Mouse (Mus musculus) liver, embryonic 11.5 days (tissue): ENCODE measurements around the gene Gm27021. TPM values are rescaled to one million over a fixed set of nuclear protein-coding genes. Genes with fewer than 3 reads are reported as not detected.
A peak's percentile ranks its signal among the peaks of the same experiment; 100 is the strongest.

Experiments used
- ATAC-seq: fragments of 200-750 bp; cut with Nextera tagmentation; replicated peaks from 2 replicates; pipeline ENCODE4 v1.8.0; 2017; ENCODE audit warnings: moderate number of reproducible peaks, mild to moderate bottlenecking, moderate TSS enrichment, moderate library complexity; ENCODE audit not compliant: low FRiP score
- DNase-seq: peaks from one replicate; pipeline ENCODE4 v3.0.0-alpha.2; 2017; ENCODE audit warnings: low spot score
- H3K27ac ChIP-seq: fragments of 300-500 bp; sonication (generic); 2 replicates; pipeline ENCODE4 v1.5.1; 2014; ENCODE audit warnings: mild to moderate bottlenecking, low read depth, low read length, control low read depth
- H3K27me3 ChIP-seq: fragments of 300-500 bp; sonication (generic); replicated peaks from 2 replicates; pipeline ENCODE4 v1.6.1; 2014; ENCODE audit warnings: low read length, mixed read lengths; ENCODE audit not compliant: control insufficient read depth, insufficient read depth
- H3K36me3 ChIP-seq: fragments of 300-500 bp; sonication (generic); 2 replicates; pipeline ENCODE4 v1.6.1; 2014; ENCODE audit warnings: mild to moderate bottlenecking, low read length, moderate library complexity, mixed read lengths; ENCODE audit not compliant: control insufficient read depth, insufficient read depth
- H3K4me1 ChIP-seq: fragments of 300-500 bp; sonication (generic); replicated peaks from 2 replicates; pipeline ENCODE4 v1.6.1; 2014; ENCODE audit warnings: low read length, mixed read lengths; ENCODE audit not compliant: control insufficient read depth, insufficient read depth
- H3K4me2 ChIP-seq: fragments of 300-500 bp; sonication (generic); 2 replicates; pipeline ENCODE4 v1.6.1; 2014; ENCODE audit warnings: mild to moderate bottlenecking, control low read depth, moderate library complexity
- H3K4me3 ChIP-seq: fragments of 300-500 bp; sonication (generic); 2 replicates; pipeline ENCODE4 v1.5.1; 2014; ENCODE audit warnings: low read depth, low read length, control low read depth
- H3K9ac ChIP-seq: fragments of 300-500 bp; sonication (generic); 2 replicates; pipeline ENCODE4 v1.6.1; 2014; ENCODE audit warnings: low read depth, low read length, control low read depth
- H3K9me3 ChIP-seq: fragments of 300-500 bp; sonication (generic); 2 replicates; pipeline ENCODE4 v1.6.1; 2016; ENCODE audit warnings: low read length, inconsistent platforms, mixed read lengths; ENCODE audit not compliant: control insufficient read depth
- WGBS: fragments of 180-500 bp; shearing (Covaris S2); extraction: QIAGEN DNeasy Blood & Tissue Kit; methylation state at CpG from one replicate; pipeline ENCODE4 v1.1.7; 2014; 5-methylcytosine and 5-hydroxymethylcytosine counted together
- polyA plus RNA-seq: library from polyadenylated mRNA; unstranded; fragments of >200 nt; fragmentation: Nextera tagmentation; extraction: Ambion mirVana; gene quantifications from 2 replicates; pipeline ENCODE4 v1.2.1, GENCODE M21; 2014

Gene Gm27021
- polyA plus RNA-seq, 1 experiment from 2014 or later: 0.69 TPM

- Histone ChIP-seq H3K4me3 (no peak overlapping the region), H3K9ac (no peak overlapping the region), H3K9me3 (no peaks in the 10 kb centered on the region), H3K4me1 (peaks cover 3% of the 10 kb centered on the region; the same call in 1 of the 2 replicates), H3K27me3 (no peaks in the 10 kb centered on the region; the same call in 1 of the 2 replicates), H3K36me3 (no peaks in the 10 kb centered on the region), H3K27ac (no peak overlapping the region), H3K4me2 (no peak overlapping the region)
- ATAC-seq (no peak), DNase-seq (no peak)
- WGBS: 21% methylated on average over 8 of the region's 8 CpGs
Measured at GRCm38 (mm10) chr8:120641245-120641644, 26.6 kb downstream of the Gm27021 start.

GRCm38 (mm10) chr8:120634329-120634839 lies 33.5 kb downstream of the Gm27021 start:
- Histone ChIP-seq H3K27me3 (peaks cover 49% of the 10 kb centered on the region), H3K4me3 (peak overlapping the region; percentile 56)

GRCm38 (mm10) chr8:120633665-120634271 lies 34.1 kb downstream of the Gm27021 start:
- WGBS: 2% methylated on average over 43 of the region's 44 CpGs

More at GRCm38 (mm10) chr8:120634329-120634839, 33.5 kb downstream of the Gm27021 start:
- H3K9me3 ChIP-seq: peaks cover 2% of the 10 kb centered on the region; the same call in 1 of the 2 replicates
- peak overlapping the region; percentile 99 for H3K4me2 ChIP-seq
- under 1% methylated on average over 41 of the region's 42 CpGs for WGBS
- ATAC-seq (peak; percentile 73), DNase-seq (peak; percentile 63)
- peak overlapping the region; percentile 50 for H3K9ac ChIP-seq
- H3K27ac ChIP-seq: no peak overlapping the region
- H3K36me3 ChIP-seq: no peaks in the 10 kb centered on the region
- peaks cover 8% of the 10 kb centered on the region for H3K4me1 ChIP-seq

GRCm38 (mm10) chr8:120632969-120633664 lies 34.8 kb downstream of the Gm27021 start:
- 44% methylated on average over 17 of the region's 17 CpGs for WGBS
- H3K4me2 ChIP-seq: peak overlapping the region; percentile 99
- H3K36me3 ChIP-seq: no peaks in the 10 kb centered on the region
- H3K27ac ChIP-seq: no peak overlapping the region
- no peak overlapping the region; the same call in 1 of the 2 replicates for H3K9ac ChIP-seq
- H3K9me3 ChIP-seq: peaks cover 2% of the 10 kb centered on the region; the same call in 1 of the 2 replicates
- H3K4me3 ChIP-seq: peak overlapping the region; percentile 56
- peaks cover 49% of the 10 kb centered on the region for H3K27me3 ChIP-seq
- ATAC-seq: no peak
- H3K4me1 ChIP-seq: peaks cover 8% of the 10 kb centered on the region
- DNase-seq: no peak

More at GRCm38 (mm10) chr8:120633665-120634271, 34.1 kb downstream of the Gm27021 start:
- Histone ChIP-seq H3K27me3 (peaks cover 49% of the 10 kb centered on the region), H3K4me1 (peaks cover 8% of the 10 kb centered on the region), H3K9me3 (peaks cover 2% of the 10 kb centered on the region; the same call in 1 of the 2 replicates), H3K27ac (no peak overlapping the region), H3K36me3 (no peaks in the 10 kb centered on the region), H3K9ac (peak overlapping the region; percentile 50), H3K4me3 (peak overlapping the region; percentile 56), H3K4me2 (peak overlapping the region; percentile 99)
- peak; percentile 46 for DNase-seq
- peak; percentile 30; the same call in 1 of the 2 replicates for ATAC-seq

- Histone ChIP-seq H3K27me3 (peaks cover 49% of the 10 kb centered on the region), H3K4me3 (no peak overlapping the region), H3K27ac (no peak overlapping the region; the same call in 1 of the 2 replicates), H3K9me3 (peaks cover 2% of the 10 kb centered on the region; the same call in 1 of the 2 replicates), H3K4me1 (peaks cover 8% of the 10 kb centered on the region), H3K9ac (no peak overlapping the region), H3K4me2 (no peak overlapping the region), H3K36me3 (no peaks in the 10 kb centered on the region)
- 79% methylated on average over 21 of the region's 21 CpGs for WGBS
- DNase-seq (no peak), ATAC-seq (no peak)
Measured at GRCm38 (mm10) chr8:120631441-120632375, 36.2 kb downstream of the Gm27021 start.

GRCm38 (mm10) chr8:120630848-120631247 lies 37.0 kb downstream of the Gm27021 start:
- Histone ChIP-seq H3K27me3 (peaks cover 49% of the 10 kb centered on the region), H3K4me3 (no peak overlapping the region), H3K9me3 (peaks cover 2% of the 10 kb centered on the region; the same call in 1 of the 2 replicates), H3K36me3 (no peaks in the 10 kb centered on the region), H3K4me1 (peaks cover 8% of the 10 kb centered on the region), H3K27ac (no peak overlapping the region; the same call in 1 of the 2 replicates), H3K4me2 (no peak overlapping the region), H3K9ac (no peak overlapping the region)
- no peak for ATAC-seq
- DNase-seq: no peak
- 34% methylated on average over 6 of the region's 6 CpGs for WGBS

- H3K4me2 ChIP-seq: no peak overlapping the region
- no peak overlapping the region for H3K4me3 ChIP-seq
- no peak for DNase-seq
- no peaks in the 10 kb centered on the region for H3K36me3 ChIP-seq
- 49% methylated on average over 5 of the region's 5 CpGs for WGBS
- H3K27ac ChIP-seq: no peak overlapping the region
- peaks cover 8% of the 10 kb centered on the region for H3K4me1 ChIP-seq
- ATAC-seq: no peak
- peaks cover 2% of the 10 kb centered on the region; the same call in 1 of the 2 replicates for H3K9me3 ChIP-seq
- no peak overlapping the region for H3K9ac ChIP-seq
- peaks cover 43% of the 10 kb centered on the region for H3K27me3 ChIP-seq
Measured at GRCm38 (mm10) chr8:120630031-120630430, 37.8 kb downstream of the Gm27021 start.

- DNase-seq (no peak), ATAC-seq (no peak)
- Histone ChIP-seq H3K4me2 (no peak overlapping the region), H3K9ac (no peak overlapping the region), H3K27ac (no peak overlapping the region), H3K9me3 (no peaks in the 10 kb centered on the region), H3K4me3 (no peak overlapping the region), H3K36me3 (no peaks in the 10 kb centered on the region), H3K4me1 (peaks cover 10% of the 10 kb centered on the region), H3K27me3 (peaks cover 21% of the 10 kb centered on the region)
- 86% methylated on average over 5 of the region's 5 CpGs for WGBS
Measured at GRCm38 (mm10) chr8:120627298-120627697, 40.6 kb downstream of the Gm27021 start.
